Mouse (Mus musculus) common myeloid progenitor, adult 5-6 weeks (primary cell): ENCODE data around the gene Phex. TPM values are rescaled to one million over a fixed set of nuclear protein-coding genes. Genes with fewer than 3 reads are reported as not detected.

Source experiments
- ATAC-seq: replicated peaks from 2 replicates; pipeline ENCODE4 v1.8.0; 2016; ENCODE audit warnings: low read depth, mild to moderate bottlenecking, moderate TSS enrichment, inconsistent platforms; ENCODE audit not compliant: poor library complexity, severe bottlenecking
- total RNA-seq: library from RNA; stranded (forward); fragments of 200-1000, 187-1606 nt; gene quantifications from 2 replicates; pipeline ENCODE4 v1.2.3, GENCODE M21; 2017

Gene Phex
- not detected in 2 replicates for total RNA-seq

DNA sequence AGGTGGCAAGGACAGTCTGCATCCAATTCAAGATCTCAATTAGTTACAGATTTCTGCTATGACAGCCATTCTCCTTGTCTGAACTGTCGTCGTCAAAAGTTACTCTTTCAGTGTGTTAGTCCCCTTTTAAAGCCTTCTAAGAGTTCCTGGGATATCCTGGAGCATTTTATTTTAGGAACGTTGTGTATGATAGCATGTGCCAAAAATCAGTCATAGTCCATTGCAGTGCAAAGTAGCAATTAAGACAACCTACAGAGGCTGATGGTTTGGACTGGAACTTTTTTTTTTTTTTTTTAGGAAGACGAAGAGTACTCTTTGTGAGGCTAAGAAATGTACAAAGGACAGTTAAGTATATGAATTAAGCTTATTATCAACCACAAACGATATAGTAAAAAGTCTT is at the start of gene Phex:
Gene Phex, minus strand, starts transcription at position 101 of the 400 bp plus-strand sequence.
- no peak for ATAC-seq

DNA sequence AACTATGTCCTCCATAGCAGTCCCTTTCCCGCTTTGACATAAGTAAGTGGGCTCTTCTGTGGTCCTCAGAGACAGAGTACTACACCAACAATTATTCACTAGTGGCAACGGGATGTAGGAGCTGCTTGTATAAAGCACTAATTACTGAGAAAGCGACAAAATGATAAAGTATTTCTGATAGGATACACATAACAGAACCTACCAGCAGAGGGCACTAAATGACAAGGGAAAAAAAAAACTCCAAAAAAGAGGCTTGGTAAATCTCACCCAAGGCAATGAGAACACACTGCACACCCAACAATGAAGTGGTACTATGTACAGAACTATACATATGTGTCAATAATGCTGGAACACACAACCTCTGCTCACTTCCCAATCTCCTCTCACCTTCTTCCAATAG is 47.6 kb upstream of the Phex start:
- ATAC-seq, result 0 out of 2 replicates have a peak, but pooled peaks have one; percentile 39

- peak; percentile 90 for ATAC-seq
These were observed 39.3 kb upstream of the Phex start for GRCm38 (mm10) chrX:157454430-157454829.

DNA sequence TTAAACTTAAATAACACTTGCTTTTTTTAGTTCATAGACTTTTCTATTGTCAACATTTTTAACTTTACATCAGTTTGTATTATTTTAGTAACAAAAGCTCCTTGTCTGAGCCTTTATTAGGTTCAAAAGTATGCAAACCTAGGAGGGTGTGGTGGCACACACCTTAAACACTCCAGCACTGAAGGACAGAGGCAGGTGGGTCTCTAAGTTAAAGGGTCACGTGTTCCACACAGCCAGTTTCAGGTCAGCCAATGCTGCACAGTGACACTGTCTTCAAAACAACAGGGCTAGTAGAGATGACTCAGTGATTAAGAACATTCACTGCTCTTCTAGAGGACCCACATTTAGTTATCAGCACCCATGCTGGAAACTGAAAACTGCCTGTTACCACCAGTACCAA is 33.9 kb upstream of the Phex start:
- no peak for ATAC-seq

DNA sequence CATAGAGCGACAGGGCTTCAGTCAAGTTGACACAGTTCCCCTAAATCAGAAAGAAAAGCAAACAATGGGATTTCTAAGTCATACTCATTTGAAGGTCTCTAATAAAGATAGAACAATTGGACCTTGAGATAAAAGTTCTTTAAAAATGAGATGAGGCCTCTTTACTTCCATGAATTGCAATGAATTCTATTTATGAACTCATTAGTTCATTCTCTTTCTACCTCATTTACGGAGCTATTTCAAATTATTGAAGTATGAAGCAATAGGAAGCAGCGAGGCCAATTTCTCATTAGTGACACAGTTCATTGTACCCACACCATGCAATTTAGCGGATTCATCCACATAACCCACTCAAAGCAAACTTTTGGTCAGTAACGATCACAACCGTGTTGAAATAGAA is 32.3 kb upstream of the Phex start:
- ATAC-seq, result no peak

DNA sequence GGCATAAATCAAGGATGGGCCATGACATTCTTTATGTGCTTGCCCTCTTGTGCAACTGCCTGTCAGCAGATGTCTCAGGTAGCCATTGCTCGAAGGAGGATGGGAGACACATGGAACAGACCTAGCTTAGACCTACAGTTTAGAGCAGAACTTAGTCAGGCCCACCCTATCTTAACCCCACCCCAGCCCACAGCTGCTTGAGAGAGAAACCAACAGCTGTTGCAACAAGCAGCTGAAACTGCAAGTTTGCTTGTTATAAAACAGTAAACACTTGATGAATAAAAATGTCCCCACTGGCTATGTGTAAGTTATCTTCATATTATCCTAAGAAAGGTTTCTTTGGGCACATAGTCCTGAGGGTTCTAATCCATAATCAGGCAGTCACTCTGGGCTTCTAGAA is 19.7 kb upstream of the Phex start:
- ATAC-seq, result no peak

- no peak for ATAC-seq
These were observed 4.3 kb upstream of the Phex start for GRCm38 (mm10) chrX:157419451-157419850.

DNA sequence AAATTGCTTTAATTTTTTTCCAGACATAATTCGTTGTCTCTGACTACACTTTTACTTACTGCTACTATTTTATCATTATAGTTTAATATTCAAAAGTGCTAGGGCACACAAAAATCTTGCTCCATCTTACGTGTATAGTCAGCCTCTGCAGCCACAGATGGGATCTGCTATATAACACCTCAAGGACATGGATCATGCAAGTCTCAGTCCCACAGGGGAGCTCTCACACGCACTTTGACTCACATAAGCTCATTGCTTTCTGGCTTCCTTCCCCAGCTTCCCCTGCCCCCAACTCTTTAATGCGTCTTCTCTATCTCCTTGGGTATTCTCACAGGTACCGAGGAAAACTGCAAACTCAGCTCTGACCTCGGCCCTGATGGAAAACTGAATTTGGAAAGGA is 10.2 kb downstream of the Phex start:
- no peak for ATAC-seq

DNA sequence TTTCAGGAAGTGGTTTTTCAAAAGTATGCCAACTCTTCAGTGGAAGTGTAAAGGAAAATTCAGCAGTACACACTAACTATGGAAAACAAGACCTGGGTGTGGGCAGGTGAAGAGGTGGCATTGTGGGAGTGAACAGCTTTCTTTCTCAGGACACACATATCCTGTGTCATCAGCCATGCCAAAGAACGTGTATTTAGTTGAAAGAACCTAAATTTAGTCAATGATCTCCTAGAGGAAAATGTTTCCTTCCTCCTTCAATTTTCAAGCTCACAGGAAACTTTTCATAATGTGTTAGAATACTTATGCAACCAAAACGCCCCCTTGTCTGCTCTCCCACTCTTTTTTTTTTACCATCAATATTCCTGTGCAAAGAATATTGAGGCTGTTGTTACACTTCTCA is 23.9 kb downstream of the Phex start:
- no peak for ATAC-seq

- no peak for ATAC-seq
These were observed 25.0 kb downstream of the Phex start for GRCm38 (mm10) chrX:157390102-157390501.

DNA sequence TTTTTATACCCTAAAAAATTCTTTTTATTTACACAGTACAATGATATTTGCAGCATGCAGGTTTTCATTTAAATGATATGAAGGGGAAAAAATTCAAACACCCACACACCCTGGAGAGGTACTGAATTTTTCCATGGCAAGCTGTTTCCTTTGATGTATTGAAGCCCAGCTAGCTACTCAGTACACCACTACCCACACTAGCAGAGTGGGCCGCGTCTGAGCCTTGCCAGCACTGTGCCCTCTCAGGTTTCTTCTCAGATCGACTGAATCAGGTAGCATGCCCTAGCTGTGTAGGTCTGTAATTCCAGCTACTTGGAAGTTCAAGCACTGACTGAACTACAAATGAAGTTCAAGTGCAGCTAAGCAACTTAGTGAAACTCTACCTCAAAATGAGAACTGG is 26.7 kb downstream of the Phex start:
- ATAC-seq, result no peak

DNA sequence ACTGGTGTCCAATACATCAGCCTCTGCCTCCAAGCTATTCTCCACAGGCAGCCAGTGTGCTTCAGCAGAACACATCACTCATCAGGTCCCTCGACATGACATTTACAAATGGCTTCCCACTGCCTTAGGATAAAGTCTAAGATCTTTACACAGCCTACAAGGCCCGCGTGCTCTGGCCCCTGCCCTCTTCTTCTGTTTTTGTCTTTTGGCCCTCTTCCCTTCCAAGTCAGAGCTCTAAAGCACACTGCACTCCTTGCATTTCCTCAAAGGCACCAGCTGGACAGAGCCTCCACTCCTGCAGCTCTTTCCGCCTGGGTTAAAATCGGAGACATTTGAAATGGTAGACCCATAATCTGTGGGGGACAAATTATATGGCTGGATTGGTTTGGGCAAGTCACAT is 28.1 kb downstream of the Phex start:
- no peak for ATAC-seq

DNA sequence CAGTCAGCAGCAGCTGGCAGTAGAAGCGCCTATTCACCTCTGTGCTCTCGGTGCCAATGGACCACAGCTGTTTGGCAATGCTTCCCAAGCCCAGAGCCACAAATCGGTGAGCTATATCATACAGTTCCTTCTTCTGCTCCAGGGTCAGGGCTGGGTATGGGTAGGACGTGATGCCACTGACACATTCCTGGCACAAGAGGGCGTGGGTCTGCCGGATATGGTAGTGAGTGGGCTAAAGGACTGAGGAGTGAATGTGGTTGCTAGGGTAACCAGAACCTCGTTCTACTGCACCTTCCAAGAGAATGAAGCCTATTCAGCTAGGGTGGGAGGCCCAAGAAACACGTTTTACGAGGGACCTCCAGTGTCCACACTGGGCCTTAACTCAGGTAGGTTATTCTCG is 36.3 kb downstream of the Phex start:
- peak; percentile 65; the same call in 1 of the 2 replicates for ATAC-seq

DNA sequence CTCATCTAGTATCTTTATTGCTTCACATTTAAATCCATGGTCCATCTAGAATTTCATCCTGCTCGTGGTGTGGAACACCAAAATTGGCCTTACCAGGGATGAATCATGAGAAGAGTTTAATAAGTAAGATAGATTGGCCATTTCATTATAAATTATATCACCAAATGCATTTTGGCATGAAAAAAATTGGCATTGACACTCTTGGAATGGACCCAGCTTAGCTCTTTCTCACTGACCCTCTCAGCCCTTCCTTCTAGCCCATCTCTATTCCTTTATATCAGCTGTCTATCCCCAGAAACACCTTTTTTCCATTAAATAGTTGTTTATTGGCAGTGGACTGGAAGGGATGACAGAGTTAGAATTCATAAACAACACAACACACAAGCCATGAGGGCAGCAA is 37.7 kb downstream of the Phex start:
- no peak for ATAC-seq

DNA sequence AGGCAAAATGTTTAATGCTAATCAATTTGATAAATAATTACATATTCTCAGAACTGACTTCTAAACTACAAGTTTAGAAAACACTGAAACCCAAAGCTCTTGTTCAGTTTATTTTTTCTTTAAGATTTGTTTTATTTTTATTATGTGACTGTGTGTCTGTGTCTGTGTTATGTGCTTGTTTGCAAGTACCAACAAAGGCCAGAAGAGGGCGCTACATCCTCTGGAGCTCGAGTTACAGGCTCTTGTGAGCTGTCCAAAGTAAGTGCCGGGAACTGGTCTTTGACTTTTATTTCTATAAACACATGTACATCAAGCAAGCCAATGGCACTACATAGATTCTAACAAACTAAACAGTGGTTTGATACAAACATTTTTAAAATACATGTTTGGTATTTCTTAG is 41.2 kb downstream of the Phex start:
- ATAC-seq, result no peak

GRCm38 (mm10) chrX:157369166-157369565 is 45.9 kb downstream of the Phex start:
- ATAC-seq, result no peak

GRCm38 (mm10) chrX:157355521-157355920 is 59.6 kb downstream of the Phex start:
- no peak for ATAC-seq

GRCm38 (mm10) chrX:157346201-157346600 is 68.9 kb downstream of the Phex start:
- ATAC-seq, result no peak

DNA sequence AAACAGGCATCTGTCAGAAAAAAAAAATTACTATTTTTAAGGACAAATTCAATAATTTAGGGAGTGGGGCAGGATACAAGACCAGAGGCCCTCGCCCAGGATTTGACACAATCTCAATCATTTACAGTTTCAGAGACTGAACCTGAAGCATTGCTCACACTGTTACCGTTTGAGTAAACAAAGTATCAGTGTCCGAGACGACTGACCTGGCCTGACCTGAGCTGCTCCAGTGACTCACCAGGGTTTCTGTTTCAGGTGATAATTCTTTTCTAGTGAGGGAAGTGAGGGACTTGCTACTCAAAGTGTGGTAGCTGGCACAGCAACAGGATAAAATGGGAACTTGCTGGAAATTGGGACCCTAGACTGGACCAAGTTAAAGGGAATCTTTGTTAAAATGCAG is 80.4 kb downstream of the Phex start:
- ATAC-seq, result no peak

DNA sequence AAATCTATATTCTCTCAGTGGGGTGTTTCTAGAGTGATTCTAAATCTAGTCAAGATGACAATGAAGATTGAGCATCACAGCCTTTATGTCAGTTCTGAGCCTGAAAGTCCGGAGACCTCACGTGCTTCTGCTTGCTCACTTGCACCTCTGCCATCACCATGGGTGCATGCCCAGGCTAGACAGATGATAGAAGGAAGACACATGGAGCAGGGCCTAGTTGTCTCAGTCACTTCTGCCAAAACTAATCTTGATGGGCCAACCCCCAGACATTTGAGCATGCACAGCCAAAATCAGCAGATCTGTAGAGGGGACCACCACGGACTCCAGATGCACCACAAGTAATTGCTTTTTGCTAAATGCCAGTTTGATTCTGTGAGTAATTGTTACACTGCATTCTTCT is 85.3 kb downstream of the Phex start:
- ATAC-seq, result no peak

DNA sequence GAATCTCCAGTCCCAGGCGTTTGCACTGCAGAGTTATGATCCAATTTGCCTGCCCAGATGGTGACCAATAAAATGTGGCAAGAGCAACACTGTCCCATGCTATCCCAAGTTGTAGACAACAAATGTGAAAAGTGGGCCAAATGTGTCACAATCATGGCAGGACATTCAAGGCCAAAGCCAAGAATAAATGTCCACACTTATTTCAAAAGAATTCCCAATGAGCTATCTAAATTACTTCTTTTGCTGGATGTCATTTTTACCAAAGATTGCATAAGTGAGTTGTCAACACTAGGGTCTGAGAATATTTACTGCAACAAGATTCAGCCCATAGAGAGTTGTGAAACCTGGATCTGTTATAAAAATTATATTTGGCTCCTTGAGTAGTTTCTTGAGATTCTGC is 86.7 kb downstream of the Phex start:
- ATAC-seq, result no peak

DNA sequence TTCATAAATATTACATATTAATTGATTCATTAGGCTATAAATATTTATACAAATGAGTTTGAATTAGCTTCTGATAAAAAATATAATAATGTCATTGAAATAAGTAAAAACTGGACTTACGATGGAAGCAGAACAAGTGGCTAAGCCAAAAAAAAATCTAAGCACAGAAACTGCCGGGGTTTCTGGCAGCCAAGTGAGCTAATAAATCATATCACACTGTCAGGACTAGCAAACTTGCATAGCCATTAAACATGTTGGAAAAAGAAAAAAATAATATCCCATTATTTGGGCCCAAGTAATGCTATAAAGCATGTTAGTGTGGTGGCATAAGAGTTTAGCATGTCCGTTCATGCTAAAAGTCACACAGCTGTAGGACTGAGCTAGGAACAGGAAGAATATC is 87.4 kb downstream of the Phex start:
- no peak for ATAC-seq

DNA sequence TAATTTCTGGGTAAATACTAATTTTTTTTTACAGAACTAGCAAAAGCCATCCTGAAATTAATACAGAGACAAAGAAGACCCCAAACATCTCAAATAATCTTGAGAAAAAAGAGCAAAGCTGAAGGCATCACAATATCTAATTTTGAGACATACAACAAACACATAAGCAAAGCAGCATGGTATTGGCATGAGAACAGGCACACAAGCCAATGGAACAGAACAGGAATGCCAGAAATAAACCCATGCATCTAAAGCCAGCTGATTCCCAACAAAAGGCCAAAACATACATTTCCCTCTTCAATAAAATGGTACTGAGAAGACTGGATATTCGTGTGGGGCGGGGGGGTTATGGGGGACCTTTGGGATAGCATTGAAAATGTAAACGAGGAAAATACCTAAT is 90.7 kb downstream of the Phex start:
- ATAC-seq, result no peak
